Mouse (Mus musculus): ENCODE measurements around the gene Tent5b. TPM values are rescaled to one million over a fixed set of nuclear protein-coding genes. Genes with fewer than 3 reads are reported as not detected.

The Tent5b gene
- total RNA-seq, 2 experiments from 2014 or later: not detected

- DNase-seq (ENCODE audit: low spot score in 2 of 2): no peak
- intact Hi-C loops (cut with DNase I): no loop called here
Measured at GRCm38 (mm10) chr4:133463184-133463583, 16.7 kb upstream of the Tent5b start.

DNA sequence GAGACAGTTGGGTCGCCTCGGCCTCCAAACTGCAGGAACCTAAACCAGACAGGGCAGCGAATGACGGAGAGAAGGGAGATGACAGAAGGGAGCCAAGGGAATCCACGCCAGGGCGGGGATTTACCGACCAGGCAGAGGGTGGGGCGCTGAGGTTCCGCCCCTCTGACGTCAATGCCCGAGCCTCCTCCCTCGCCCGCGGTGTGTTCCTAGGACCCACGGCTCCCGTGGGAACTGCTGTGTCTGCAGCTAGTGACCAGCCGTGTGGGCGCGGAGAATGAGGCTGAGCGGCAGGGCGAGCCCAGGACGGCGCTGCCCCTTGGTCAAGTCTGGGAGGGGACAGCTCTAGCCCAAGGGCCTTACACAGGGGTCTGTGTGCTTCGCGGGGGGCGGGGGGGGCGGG is 11.9 kb upstream of the Tent5b start:
- intact Hi-C loops (cut with DNase I): no loop called here
- peak; percentile 65 to 78 for DNase-seq (ENCODE audit: low spot score in 2 of 2)

GRCm38 (mm10) chr4:133469122-133469521 is 10.8 kb upstream of the Tent5b start:
- DNase-seq (ENCODE audit: low spot score in 2 of 2): no peak
- intact Hi-C loops (cut with DNase I): no loop called here

DNA sequence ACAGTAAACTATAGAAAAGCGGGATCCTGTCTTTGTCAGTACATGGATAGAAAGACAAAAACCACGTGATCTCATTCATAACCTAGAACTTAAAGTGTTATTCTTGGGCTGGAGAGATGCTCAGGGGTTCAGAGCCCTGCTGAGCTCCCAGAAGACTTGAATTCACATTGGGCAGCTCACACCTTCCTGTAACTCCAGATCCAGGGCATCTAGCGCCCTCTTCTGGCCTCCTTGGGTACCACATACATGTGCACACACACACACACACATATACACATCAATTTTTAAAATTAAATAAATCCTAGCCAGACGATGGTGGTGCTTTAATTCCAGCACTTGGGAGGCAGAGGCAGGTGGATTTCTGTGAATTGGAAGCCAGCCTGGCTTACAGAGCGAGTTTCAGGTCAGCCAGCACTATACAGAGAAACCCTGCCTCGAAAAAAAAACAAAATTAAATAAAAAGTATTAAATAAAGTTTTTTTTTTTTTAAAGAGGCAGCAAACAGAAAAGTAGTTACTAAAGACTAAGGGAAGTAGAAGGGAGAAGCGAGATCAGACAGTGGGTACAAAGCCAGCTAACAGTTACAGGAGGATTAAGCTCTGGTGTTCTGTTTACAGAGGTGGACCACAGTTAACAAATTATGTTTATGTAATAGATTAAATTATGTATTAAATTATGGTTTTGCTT is 8.7 kb upstream of the Tent5b start:
- intact Hi-C loops (cut with DNase I): no loop called here
- no peak for DNase-seq (ENCODE audit: low spot score in 2 of 2)

DNA sequence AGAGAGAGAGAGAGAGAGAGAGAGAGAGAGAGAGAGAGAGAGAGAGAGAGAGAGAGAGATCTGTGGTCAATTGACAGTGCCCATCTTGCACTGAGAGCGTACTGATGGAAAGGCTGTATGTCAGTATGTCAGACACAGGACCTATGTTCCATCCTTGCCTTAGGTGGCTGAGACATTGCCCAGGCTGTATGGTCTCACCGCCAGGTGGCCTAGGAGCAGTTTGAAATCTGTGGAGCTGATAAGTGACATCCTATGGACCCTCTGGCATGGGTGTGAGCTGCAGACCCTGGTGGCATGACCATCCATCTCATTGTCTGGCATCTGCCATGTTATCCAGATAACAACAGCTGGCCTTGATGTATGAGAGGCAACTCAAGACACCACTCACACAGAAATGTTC is 6.1 kb upstream of the Tent5b start:
- intact Hi-C loops (cut with DNase I): no loop called here
- DNase-seq (ENCODE audit: low spot score in 2 of 2): no peak

DNA sequence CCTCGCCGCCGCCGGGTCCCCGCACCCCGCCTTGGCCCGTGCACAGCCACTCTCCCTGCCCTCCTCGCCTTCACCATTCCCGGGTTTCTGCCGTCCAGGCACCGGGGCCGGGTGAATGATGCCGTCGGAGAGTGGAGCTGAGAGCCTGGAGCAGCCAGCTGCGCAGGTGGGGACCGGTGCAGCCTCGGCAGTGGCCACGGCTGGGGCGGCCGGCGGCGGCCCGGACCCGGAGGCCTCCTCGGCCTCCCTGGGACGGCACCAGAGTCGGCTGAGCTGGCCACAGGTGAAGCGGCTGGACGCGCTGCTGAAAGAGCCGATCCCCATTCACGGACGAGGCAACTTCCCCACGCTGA is 229 bp downstream of the Tent5b start:
- intact Hi-C loops (cut with DNase I): no loop called here
- DNase-seq (ENCODE audit: low spot score in 2 of 2): no peak

DNA sequence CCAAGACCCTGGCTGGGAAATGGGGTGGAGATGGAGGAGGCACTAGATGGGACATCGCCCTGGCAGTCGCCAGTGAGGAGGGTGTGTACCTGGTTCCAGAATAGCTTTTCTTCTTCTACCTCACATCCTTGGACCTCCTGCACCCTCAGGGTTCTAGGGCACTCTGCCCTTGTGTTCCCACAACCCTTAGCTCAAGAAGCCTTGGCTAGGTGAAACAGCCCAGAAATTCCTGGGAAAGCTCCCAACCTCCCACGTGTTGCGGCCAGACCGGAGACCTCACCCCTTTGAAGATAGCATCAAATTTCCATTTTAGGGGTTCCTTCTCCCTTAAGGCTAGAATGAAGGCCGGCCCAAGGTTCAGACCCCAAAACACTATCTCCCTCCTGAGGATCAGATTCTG is 822 bp downstream of the Tent5b start:
- no peak for DNase-seq (ENCODE audit: low spot score in 2 of 2)
- intact Hi-C loops (cut with DNase I): no loop called here

DNA sequence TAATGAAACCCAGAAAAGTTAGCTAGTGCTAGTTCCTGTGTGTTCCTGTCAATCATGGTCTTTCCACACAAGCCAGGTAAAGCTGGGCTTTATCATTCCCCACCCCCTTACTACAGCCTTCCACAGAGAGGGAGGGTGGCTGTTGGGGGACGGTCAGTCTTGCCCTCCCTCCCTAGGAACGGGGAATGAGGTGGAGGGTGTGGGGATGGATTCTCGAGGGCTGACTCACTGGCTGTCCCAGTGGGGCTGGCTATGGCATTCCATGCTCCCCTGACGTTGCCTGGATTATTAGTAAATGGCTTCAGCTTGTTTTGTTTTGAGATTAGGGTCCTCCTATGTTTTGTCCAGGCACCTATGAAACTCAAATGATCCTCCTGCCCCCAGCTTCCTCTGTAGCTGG is 1.6 kb downstream of the Tent5b start:
- intact Hi-C loops (cut with DNase I): no loop called here
- DNase-seq (ENCODE audit: low spot score in 2 of 2): no peak

DNA sequence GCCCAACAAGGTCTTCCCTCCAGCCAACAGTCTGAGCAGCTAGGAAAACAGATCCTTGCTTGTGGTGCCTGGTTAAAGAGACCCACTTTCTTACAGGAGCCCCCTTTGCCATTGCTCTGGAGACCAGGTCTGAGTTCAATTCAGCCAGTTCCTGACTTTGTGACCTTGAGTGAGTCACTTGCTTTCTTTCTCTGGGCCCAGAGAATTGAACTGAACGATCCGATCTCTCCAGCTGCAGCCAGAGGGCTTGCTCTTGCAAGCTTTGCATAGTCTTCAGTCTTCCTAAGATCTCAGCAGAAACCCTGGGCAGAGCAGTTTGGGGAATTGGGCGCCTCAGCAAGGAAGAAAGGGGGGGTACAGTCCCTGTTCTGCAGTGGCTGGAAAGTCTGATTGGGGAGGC is 2.5 kb downstream of the Tent5b start:
- intact Hi-C loops (cut with DNase I): no loop called here
- DNase-seq (ENCODE audit: low spot score in 2 of 2): no peak

DNA sequence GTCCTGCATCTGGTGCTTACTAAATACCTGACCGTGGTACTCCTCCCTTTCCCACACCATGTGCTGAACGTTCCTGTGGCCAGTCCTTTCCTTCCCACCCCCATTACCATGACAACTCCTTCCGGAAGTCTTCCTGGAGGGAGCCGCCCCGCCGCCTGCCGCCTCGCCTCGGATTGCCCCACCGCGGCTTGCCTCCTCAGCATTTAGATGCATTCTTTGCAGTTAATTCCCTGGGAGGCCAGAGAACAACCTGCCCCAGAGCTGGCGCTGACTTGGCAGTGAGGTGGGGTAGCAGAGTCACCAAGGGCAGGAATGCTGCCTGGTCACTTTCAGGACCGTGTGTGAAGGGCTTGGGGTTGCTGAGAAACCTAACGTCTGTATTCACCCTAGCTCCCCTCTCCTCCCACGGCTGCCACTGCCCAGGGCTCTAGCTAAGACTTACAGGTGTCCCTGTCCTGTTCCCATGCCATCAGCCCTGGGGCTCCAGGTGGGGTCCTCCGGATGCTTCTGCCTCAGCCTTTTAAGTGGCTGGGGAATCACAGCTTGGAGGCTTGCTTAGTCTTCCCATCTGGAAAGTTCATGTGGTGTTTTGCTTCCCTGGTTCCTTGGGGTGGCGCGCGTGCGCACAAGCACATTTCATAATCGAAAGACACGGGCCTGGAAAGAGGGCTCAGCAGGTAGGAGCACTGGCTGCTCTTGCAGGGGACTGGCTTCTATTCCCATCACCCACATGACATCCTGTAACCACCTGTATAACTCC is 4.5 kb downstream of the Tent5b start:
- no peak for DNase-seq (ENCODE audit: low spot score in 2 of 2)

GRCm38 (mm10) chr4:133485691-133486425 is 5.9 kb downstream of the Tent5b start:
- DNase-seq (ENCODE audit: low spot score in 2 of 2): no peak
- intact Hi-C loops (cut with DNase I): no loop called here

More for the DNA sequence above, 4.5 kb downstream of the Tent5b start:
- intact Hi-C loops (cut with DNase I): no loop called here

DNA sequence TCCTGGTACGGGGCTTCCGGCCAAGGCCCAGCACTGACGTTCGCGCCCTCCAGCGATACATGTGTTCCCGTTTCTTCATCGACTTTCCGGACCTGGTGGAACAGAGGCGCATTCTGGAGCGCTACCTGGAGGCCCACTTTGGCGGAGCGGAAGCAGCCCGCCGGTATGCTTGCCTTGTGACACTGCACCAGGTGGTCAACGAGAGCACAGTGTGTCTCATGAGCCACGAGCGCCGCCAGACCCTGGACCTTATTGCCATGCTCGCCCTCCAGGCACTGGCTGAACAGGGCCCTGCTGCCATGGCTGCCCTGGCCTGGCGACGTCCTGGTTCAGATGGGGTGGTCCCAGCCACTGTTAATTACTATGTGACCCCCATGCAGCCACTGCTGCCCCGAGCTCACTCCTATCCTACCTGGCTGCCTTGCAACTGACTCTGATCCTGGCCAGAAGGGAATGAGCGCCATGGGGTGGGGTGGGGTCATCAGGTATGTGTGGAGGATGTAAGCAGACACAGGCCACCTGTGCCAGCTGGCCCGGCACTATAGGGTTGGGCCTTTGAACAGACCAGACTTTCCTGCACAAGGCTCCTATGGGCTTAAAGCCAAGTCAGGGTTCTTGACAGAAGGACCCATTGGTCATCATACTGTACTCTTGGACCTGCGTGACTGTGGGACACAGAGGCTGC is 6.9 kb downstream of the Tent5b start:
- intact Hi-C loops (cut with DNase I): no loop called here
- DNase-seq (ENCODE audit: low spot score in 2 of 2): no peak

DNA sequence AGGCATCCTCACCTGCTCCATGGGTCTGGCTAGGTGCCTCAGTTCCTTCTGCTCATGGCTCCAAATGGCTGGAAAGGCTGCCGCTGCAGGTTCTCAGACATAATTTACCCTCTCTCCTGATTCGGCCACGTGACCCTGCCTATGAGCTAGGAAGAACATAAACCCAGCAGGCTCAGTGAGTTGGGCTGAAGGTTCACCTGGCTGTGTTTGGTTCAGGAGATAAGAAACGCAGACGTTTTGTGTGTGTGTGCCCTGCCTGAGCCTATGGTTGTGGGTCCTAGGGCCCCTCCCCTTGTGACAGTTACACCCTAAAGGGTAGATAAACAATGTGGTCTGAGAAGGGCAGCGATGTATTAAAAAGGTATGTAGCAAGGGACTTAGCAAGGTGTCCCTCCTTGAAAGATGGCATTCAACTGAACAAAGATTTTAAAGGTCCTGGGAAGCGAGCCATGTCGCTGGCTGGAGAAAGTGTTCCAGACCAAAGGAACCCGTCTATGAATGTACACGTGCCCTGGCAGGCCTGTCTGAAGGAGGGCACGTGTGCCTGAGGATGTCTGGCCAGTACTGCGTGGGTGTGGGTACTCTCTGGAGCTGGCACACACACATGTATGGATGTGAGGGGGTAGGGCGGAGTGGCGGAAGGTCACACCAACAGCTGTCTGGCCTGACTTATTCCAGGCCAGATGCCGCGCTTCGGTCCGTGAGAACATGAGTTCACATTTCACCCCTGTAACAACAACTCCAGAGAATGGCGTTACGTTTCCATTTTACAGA is 8.9 kb downstream of the Tent5b start:
- intact Hi-C loops (cut with DNase I): no loop called here
- DNase-seq (ENCODE audit: low spot score in 2 of 2): no peak

DNA sequence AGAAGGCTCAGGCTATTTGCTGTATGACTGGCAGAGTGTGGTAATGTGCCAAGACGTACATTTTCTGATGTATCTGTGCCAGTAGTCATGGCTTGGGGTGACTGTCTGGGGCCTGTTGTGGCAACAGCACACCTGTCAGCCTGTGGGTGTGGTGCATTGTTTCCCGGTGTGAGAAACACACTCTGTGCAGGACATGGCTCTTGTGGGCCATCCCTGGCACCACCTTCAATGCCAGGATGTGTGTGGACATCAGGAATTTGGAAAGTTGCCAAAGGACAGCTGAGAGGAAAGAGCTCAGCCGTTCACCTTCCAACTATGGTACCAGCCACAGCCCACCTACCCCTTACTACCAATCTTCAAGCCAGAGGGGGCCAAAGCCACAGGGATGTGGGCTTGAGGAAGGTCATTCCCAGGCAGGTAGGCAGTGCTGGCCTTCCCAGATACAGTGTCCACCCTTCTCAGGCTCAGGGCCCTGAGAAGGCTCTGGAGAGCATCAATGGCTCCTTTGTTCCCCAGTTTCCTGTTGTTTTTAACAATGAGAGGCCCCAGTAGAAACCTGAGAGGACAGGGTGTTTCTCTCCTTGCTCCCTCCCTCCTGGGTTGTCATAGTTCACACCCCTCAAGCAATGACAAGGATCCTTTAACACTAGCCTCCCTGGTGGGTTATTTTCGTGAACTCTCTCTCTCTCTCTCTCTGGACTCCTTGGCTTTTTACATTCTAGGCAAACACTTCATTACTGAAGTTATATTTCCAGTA is 9.7 kb downstream of the Tent5b start:
- DNase-seq (ENCODE audit: low spot score in 2 of 2): no peak
- intact Hi-C loops (cut with DNase I): no loop called here

- no peak for DNase-seq (ENCODE audit: low spot score in 2 of 2)
- intact Hi-C loops (cut with DNase I): no loop called here
Measured at GRCm38 (mm10) chr4:133491800-133492199, 11.9 kb downstream of the Tent5b start.

DNA sequence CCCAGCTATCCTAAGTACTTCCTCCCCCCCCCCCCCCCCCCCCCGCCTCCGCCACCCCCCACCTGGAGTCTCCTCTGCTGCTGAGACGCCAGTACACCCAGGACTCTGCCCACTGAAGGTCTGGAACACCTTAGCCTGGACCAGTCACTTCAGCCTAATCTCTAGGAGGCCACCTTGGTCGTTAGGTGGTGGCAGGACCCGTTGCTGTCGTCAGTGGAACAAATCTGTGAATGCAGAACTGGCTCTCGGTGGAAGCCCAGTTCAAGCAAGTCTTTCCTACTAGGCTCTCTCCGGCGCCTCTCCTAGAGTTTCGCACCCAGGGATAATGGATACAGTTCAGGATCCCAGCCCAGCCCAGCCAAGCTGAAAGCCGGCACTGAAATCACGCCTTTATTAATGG is 14.0 kb downstream of the Tent5b start:
- DNase-seq (ENCODE audit: low spot score in 2 of 2): no peak
- intact Hi-C loops (cut with DNase I): no loop called here

- peak; percentile 77 to 82 for DNase-seq (ENCODE audit: low spot score in 2 of 2)
- intact Hi-C loops (cut with DNase I): no loop called here
Measured at GRCm38 (mm10) chr4:133494432-133494831, 14.5 kb downstream of the Tent5b start.

DNA sequence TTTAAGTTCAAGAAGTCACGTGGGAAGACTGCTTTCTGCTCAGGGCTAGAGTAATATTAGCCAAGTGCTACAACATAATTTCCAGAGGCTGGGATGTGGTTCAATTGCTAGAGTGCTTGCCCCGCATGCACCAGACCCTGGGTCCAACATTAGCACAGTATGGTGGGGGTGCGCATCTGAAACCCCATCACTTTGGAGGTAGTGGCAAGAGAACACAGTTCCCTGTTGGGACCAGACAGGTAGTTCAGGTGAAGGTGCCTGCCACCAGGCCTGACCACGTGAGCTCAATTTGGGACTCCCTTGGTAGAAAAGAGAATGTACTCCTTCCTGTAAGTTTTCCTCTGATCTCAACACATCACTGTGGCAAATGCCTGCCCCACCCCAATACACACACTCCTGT is 14.9 kb downstream of the Tent5b start:
- DNase-seq (ENCODE audit: low spot score in 2 of 2): no peak
- intact Hi-C loops (cut with DNase I): no loop called here

DNA sequence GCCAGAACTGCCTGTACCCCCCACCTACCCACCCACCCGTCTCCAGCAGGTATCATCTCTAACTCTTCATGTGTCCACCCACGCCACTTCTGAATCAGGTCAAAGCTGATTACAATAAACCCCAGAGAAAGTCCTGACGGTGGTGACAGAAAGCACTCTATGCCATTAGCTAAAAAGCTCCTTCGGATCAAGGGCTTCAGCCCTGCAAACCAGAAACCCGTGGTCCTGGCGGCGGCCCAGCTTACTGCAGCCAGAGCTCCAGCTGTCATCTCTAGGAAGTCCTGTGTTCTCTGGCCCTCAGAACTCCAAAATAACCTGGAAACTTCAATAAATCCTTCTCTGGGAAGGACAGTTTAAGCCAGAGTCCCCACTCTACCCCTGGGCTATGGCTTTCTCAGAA is 15.8 kb downstream of the Tent5b start:
- intact Hi-C loops (cut with DNase I): no loop called here
- DNase-seq (ENCODE audit: low spot score in 2 of 2): no peak
